Mouse (Mus musculus): ENCODE data around the gene Rhox2g. TPM values are rescaled to one million over a fixed set of nuclear protein-coding genes. Genes with fewer than 3 reads are reported as not detected.

Rhox2g gene
- not detected for polyA plus RNA-seq (2017; shearing (Covaris generic))

DNA sequence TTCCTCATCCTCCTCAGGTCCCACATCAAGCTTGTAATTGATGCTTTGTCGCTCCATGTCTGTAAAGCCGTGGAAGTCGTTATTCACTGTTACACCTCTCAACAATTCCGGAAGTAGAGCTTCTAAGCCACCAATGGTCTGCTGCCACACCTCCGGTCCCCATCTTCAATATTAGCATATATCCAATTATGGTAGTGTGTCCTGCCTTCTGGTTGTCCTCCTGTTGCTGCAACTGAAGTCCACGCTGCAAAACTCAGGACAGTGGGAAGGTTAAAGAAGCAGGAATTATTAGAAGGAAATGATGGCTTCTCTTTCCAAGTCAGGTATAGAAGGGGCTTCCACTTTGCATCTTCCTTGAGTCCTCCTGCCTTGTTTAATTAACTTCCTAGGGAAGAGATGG, at the start of gene Rhox2g:
Rhox2g (minus strand) TSS at position 101 of the 400 bp plus-strand sequence.

DNA sequence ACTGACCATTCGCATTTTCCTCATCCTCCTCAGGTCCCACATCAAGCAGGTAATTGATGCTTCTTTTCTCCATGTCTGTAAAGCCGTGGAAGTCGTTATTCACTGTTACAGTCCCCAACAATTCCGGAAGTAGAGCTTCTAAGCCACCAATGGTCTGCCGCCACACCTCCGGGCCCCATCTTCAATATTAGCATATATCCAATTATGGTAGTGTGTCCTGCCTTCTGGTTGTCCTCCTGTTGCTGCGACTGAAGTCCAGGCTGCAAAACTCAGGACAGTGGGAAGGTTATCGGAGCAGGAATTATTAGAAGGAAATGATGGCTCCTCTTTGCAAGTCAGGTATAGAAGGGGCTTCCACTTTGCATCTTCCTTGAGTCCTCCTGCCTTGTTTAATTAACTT, 29.9 kb upstream of the Rhox2g start, which contains the start of gene Rhox2h:
Rhox2h (minus strand) TSS at position 101 of the 400 bp plus-strand sequence.

DNA sequence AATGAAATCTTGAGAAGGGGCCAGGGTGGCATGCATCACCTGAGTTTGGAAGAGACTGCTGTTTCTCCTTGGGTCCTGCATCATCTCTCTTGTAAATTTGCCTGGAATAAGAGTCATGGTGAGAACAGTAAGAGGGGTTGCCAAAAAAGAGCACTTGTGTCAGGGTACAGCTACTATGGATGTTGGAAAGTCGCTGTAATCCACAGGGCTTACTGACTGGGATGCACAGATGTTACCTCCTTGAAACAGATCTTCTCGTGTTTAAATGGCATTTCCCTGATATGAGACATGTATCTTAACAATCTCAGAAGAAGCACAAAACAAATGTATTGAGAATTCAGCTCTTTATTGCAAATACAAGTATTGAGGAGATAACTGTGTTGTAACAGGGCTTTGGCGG, 25.4 kb upstream of the Rhox2g start, which contains the start of gene Rhox3h:
Rhox3h (minus strand) TSS at position 101 of the 400 bp plus-strand sequence.

DNA sequence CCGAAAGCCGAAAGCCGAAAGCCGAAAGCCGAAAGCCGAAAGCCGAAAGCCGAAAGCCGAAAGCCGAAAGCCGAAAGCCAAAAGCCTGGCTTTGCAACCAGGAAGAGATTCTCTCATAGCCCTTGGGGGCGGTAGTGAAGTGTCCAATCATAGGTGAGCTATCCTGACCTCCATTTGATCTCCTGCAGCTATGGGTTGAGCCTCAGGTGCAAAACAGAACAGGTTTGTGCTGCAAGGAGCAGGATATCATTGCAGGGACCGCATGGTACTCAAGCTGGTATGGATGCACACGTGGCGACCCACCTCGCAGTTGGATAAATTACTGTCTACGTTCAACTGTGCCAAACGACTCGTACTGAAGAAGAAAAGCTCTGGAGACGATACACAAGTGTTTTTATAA, 8.0 kb upstream of the Rhox2g start, which contains the start of gene Rhox4g:
Rhox4g (minus strand) TSS at position 101 of the 400 bp plus-strand sequence.

DNA sequence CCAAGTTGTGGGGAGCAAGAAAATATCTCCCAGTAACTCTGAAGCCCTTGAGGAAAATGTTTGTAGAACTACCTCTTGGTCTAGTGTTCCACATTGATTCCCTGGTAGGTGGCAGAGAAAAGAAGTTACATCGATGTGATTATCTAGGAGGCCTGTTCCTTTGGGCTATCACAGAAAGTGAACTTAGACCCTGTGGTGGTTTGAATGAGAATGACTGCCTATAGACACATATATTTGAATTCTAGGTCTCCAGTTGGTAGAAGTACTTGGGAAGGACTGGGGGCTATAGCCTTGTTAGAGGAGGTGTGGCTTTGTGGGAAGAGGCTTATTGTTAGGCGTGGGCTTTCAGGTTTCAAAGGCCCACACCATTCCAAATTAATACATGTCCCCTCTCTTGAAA, 14.8 kb downstream of the Rhox2g start, which contains the start of gene Rhox3g:
Rhox3g (minus strand) TSS at position 101 of the 400 bp plus-strand sequence.

DNA sequence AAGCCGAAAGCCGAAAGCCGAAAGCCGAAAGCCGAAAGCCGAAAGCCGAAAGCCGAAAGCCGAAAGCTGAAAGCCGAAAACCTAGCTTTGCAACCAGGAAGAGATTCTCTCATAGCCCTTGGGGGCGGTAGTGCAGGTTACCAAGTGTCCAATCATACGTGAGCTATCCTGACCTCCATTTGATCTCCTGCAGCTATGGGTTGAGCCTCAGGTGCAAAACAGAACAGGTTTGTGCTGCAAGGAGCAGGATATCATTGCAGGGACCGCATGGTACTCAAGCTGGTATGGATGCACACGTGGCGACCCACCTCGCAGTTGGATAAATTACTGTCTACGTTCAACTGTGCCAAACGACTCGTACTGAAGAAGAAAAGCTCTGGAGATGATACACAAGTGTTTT, 35.7 kb downstream of the Rhox2g start, which contains the start of gene Rhox4f:
Rhox4f (minus strand) TSS at position 101 of the 400 bp plus-strand sequence.

Other genes starting within 250 kb of the Rhox2g start
- not detected for gene Rhox2b, start 231.4 kb downstream of the Rhox2g start, polyA plus RNA-seq (2017; shearing (Covaris generic))
- under 1 TPM in 1 of 2 experiments, not detected in 1; 0.55 TPM for gene Rhox4b, start 211.0 kb downstream of the Rhox2g start, polyA plus RNA-seq (2017; shearing (Covaris generic))
- not detected for gene Rhox2c, start 189.8 kb downstream of the Rhox2g start, polyA plus RNA-seq (2017; shearing (Covaris generic))
- gene Rhox3c, start 184.9 kb downstream of the Rhox2g start, polyA plus RNA-seq (2017; shearing (Covaris generic)) = not detected
- not detected for gene Rhox4c, start 163.1 kb downstream of the Rhox2g start, polyA plus RNA-seq (2017; shearing (Covaris generic))
- gene Rhox2d, start 150.0 kb downstream of the Rhox2g start, polyA plus RNA-seq (2017; shearing (Covaris generic)) = not detected
- gene Rhox4d, start 129.1 kb downstream of the Rhox2g start, polyA plus RNA-seq (2017; shearing (Covaris generic)) = under 1 TPM in 1 of 2 experiments, not detected in 1; 0.25 TPM
- not detected for gene Rhox2e, start 113.0 kb downstream of the Rhox2g start, polyA plus RNA-seq (2017; shearing (Covaris generic))
- gene Rhox3e, start 101.5 kb downstream of the Rhox2g start, polyA plus RNA-seq (2017; shearing (Covaris generic)) = not detected
- under 1 TPM in 1 of 2 experiments, not detected in 1; 0.57 TPM for gene Rhox4e, start 86.1 kb downstream of the Rhox2g start, polyA plus RNA-seq (2017; shearing (Covaris generic))
- not detected for gene Rhox2f, start 72.1 kb downstream of the Rhox2g start, polyA plus RNA-seq (2017; shearing (Covaris generic))
- gene Rhox3f, start 62.5 kb downstream of the Rhox2g start, polyA plus RNA-seq (2017; shearing (Covaris generic)) = not detected
- gene Rhox4f, start 35.8 kb downstream of the Rhox2g start, polyA plus RNA-seq (2017; shearing (Covaris generic)) = not detected
- gene Rhox3g, start 14.9 kb downstream of the Rhox2g start, polyA plus RNA-seq (2017; shearing (Covaris generic)) = not detected
- under 1 TPM in 1 of 2 experiments, not detected in 1; 0.31 TPM for gene Rhox4g, start 7.9 kb upstream of the Rhox2g start, polyA plus RNA-seq (2017; shearing (Covaris generic))
- not detected for gene Rhox3h, start 25.3 kb upstream of the Rhox2g start, polyA plus RNA-seq (2017; shearing (Covaris generic))
- gene Rhox2h, start 29.8 kb upstream of the Rhox2g start, polyA plus RNA-seq (2017; shearing (Covaris generic)) = not detected
- not detected for gene Rhox5, start 161.4 kb upstream of the Rhox2g start, polyA plus RNA-seq (2017; shearing (Covaris generic))
- gene Rhox6, start 183.4 kb upstream of the Rhox2g start, polyA plus RNA-seq (2017; shearing (Covaris generic)) = not detected
- not detected for gene Rhox7a, start 188.2 kb upstream of the Rhox2g start, polyA plus RNA-seq (2017; shearing (Covaris generic))
- gene Rhox8, start 235.5 kb upstream of the Rhox2g start, polyA plus RNA-seq (2017; shearing (Covaris generic)) = under 1 TPM in 1 of 2 experiments, not detected in 1; 0.20 TPM